Mouse (Mus musculus): ENCODE measurements at regions not wholly inside any gene's neighbourhood (a gene's known extent, or its start where the extent isn't known, plus 50 kb on each side); places are given as distances from the start of the nearest gene placed in this dataset.
A peak's percentile ranks its signal among the peaks of the same experiment; 100 is the strongest.

- no peak overlapping the region for H3K27ac ChIP-seq
- H3K9me3 ChIP-seq (replicated peaks): no peaks in the 10 kb centered on the region
- no peaks in the 10 kb centered on the region for H3K4me1 ChIP-seq
- H3K4me3 ChIP-seq: no peak overlapping the region
- DNase-seq (ENCODE audit: low spot score): no peak
- 81% methylated on average over 4 of the region's 4 CpGs for WGBS
- H3K27me3 ChIP-seq (ENCODE audit: low read depth, poor library complexity, severe bottlenecking): no peaks in the 10 kb centered on the region
- H3K36me3 ChIP-seq: no peaks in the 10 kb centered on the region
Measured at GRCm38 (mm10) chr1:55865274-55865673, 459.6 kb downstream of the Plcl1 start.

GRCm38 (mm10) chr1:55866677-55867076 lies 461.0 kb downstream of the Plcl1 start:
- H3K27me3 ChIP-seq (ENCODE audit: low read depth, poor library complexity, severe bottlenecking): no peaks in the 10 kb centered on the region

DNA sequence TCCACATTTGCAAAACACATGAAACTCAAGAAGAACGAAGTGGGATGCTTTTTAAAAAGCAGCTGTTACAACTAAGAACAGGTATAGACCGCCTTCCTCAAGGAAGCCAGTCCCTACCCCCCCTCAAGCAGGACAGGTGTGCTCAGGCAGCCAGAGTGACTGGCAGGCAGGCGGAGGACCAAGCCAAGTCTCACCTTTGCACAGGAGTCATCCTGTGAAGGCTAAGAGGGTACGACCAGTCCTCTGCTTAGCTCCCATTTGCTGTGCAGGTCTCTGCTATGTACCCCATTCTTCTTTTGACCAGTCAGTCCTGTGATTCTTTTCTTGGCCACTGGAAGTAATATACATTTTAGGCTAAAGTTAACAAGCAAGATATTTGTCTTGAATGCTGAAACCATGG lies 467.9 kb downstream of the Plcl1 start:
- H3K27ac ChIP-seq: no peak overlapping the region
- 86% methylated on average over 4 of the region's 4 CpGs for WGBS
- H3K36me3 ChIP-seq: no peaks in the 10 kb centered on the region
- no peaks in the 10 kb centered on the region for H3K4me1 ChIP-seq
- H3K27me3 ChIP-seq (ENCODE audit: low read depth, poor library complexity, severe bottlenecking): no peaks in the 10 kb centered on the region
- no peaks in the 10 kb centered on the region for H3K9me3 ChIP-seq (replicated peaks)
- no peak overlapping the region for H3K4me3 ChIP-seq
- no peak for DNase-seq (ENCODE audit: low spot score)

More at GRCm38 (mm10) chr1:55866677-55867076, 461.0 kb downstream of the Plcl1 start:
- H3K4me3 ChIP-seq: no peak overlapping the region
- H3K36me3 ChIP-seq: no peaks in the 10 kb centered on the region
- H3K9me3 ChIP-seq (replicated peaks): no peaks in the 10 kb centered on the region
- no peak for DNase-seq (ENCODE audit: low spot score)
- H3K4me1 ChIP-seq: no peaks in the 10 kb centered on the region
- H3K27ac ChIP-seq: no peak overlapping the region

DNA sequence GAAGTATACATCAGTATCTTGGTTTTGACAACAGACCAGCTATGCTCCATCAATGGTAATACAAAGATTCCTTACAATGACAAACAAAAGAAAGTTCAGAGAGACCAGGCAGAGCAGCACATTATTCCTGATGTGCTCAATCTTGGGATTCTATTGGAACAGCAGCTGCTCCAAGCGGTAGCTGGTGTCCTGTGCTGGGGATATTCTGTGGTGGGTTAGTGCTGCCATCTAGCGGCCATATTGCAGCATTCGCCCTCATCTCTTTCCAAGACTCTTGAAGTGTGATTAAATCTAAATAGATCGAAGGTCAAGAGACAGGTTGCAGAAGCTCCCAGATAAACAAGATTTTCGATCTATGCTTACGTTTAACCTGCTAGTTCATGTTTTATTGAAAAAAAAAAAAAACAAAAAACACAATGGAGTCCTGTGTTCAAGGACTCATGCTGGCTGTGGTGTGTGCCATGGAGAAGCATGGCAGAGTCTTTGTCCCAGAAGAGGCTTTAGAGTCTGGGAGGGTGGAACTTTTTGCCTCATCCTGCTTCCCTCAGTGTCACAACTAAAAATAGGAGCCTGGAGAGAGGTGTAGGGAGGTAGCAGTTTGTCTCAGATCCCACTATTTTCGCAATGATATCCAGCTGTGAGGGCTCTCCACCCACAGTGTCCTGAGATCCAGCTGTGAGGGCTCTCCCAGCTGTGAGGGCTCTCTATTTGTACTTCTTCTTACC lies 468.6 kb downstream of the Plcl1 start:
- peak; percentile 84 for DNase-seq (ENCODE audit: low spot score)
- Histone ChIP-seq H3K4me3 (no peak overlapping the region), H3K4me1 (no peaks in the 10 kb centered on the region), H3K9me3 (replicated peaks) (no peaks in the 10 kb centered on the region), H3K36me3 (no peaks in the 10 kb centered on the region), H3K27me3 (ENCODE audit: low read depth, poor library complexity, severe bottlenecking) (no peaks in the 10 kb centered on the region), H3K27ac (no peak overlapping the region)
- 25% methylated on average over 7 of the region's 7 CpGs for WGBS

GRCm38 (mm10) chr1:55874868-55875144 lies 469.1 kb downstream of the Plcl1 start:
- no peak overlapping the region for H3K27ac ChIP-seq
- no peak overlapping the region for H3K4me3 ChIP-seq
- no peaks in the 10 kb centered on the region for H3K36me3 ChIP-seq
- no peaks in the 10 kb centered on the region for H3K27me3 ChIP-seq (ENCODE audit: low read depth, poor library complexity, severe bottlenecking)
- no peaks in the 10 kb centered on the region for H3K9me3 ChIP-seq (replicated peaks)
- DNase-seq (ENCODE audit: low spot score): no peak
- H3K4me1 ChIP-seq: no peaks in the 10 kb centered on the region
- 71% methylated on average over 4 of the region's 4 CpGs for WGBS

DNA sequence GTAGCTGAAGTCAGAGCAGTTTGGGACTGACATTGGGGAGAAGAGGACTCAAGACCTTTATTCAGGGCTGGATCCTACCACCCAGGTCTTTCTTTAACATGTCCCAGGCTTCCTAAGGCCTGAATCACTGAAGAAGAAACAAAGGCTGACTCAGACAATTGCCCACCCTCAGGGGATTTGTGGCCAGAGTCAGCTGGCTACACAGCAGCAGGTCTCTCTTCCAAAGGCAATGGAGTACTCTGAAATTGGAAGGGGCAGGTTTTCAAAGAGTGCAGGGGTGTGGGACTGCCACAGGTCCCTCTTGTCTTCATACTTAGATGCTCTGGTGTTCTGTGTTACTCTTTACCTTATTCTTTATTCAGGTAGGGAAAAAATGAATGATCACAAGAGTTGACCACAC lies 478.9 kb downstream of the Plcl1 start:
- DNase-seq (ENCODE audit: low spot score): no peak
- no peaks in the 10 kb centered on the region for H3K36me3 ChIP-seq
- no peaks in the 10 kb centered on the region for H3K9me3 ChIP-seq (replicated peaks)
- H3K4me3 ChIP-seq: no peak overlapping the region
- peaks cover 32% of the 10 kb centered on the region for H3K27me3 ChIP-seq (ENCODE audit: low read depth, poor library complexity, severe bottlenecking)
- peaks cover 11% of the 10 kb centered on the region for H3K4me1 ChIP-seq
- H3K27ac ChIP-seq: no peak overlapping the region

GRCm38 (mm10) chr1:55886383-55887070 lies 480.8 kb downstream of the Plcl1 start:
- Histone ChIP-seq H3K27me3 (ENCODE audit: low read depth, poor library complexity, severe bottlenecking) (peaks cover 51% of the 10 kb centered on the region), H3K4me3 (no peak overlapping the region), H3K36me3 (no peaks in the 10 kb centered on the region), H3K27ac (no peak overlapping the region), H3K4me1 (peaks cover 11% of the 10 kb centered on the region), H3K9me3 (replicated peaks) (no peaks in the 10 kb centered on the region)
- DNase-seq (ENCODE audit: low spot score): peak; percentile 59
- 26% methylated on average over 5 of the region's 5 CpGs for WGBS

DNA sequence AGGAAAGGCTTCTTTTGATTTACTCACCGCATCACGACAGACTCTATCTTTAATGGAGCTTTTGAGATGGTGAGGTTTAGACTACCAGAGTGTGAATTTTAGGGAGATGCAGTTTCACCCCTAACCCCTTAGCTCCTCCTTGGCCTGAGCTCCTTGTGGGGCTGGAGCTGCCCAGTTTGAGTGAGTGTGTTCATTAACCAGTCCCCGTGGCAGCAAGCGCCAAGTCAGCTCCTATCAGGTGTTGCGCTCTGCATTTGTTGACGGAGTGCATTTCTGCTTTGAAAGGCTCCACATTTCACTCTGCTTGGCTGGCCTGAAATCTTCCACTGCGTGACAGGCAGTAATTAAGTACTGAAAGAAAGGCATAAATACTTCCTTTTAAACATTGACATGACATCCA lies 481.7 kb downstream of the Plcl1 start:
- 38% methylated on average over 7 of the region's 7 CpGs for WGBS

DNA sequence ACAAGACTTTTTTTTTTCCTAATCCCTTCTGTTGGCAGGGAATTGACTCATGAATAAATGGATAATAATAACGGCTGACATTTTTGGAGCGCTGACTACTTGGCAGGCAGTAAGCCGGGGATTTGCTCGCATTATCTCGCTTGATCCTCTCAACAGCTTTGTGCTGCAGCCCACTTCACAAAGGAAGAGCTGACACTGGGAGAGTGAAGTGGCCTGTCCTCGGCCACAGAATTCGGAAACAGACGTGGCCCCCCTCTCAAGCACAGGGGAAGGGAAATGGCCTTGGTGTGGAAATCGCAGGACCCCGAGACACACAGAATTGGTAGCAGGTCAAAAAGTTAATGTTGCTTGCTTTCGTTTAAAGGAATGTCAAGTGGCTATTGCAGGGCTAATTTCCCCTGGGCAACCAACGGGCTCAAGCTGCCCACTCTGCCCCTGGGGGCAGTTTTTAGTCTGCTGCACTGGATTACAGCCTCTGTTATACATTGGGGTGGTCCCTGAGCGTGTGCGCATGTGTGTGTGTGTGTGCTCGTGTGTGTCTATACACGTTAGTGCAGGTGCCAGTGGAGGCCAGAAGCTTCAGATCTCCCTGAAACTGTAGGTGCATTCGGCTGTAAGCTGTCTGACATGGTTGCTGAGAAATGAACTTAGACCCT lies 483.1 kb downstream of the Plcl1 start:
- no peak overlapping the region for H3K4me3 ChIP-seq
- 63% methylated on average over 17 of the region's 17 CpGs for WGBS
- DNase-seq (ENCODE audit: low spot score): no peak

More for the DNA sequence above, 481.7 kb downstream of the Plcl1 start:
- no peak overlapping the region for H3K4me3 ChIP-seq
- no peak overlapping the region for H3K27ac ChIP-seq
- no peak for DNase-seq (ENCODE audit: low spot score)
- H3K9me3 ChIP-seq (replicated peaks): no peaks in the 10 kb centered on the region
- peaks cover 60% of the 10 kb centered on the region for H3K27me3 ChIP-seq (ENCODE audit: low read depth, poor library complexity, severe bottlenecking)
- peaks cover 11% of the 10 kb centered on the region for H3K4me1 ChIP-seq
- H3K36me3 ChIP-seq: no peaks in the 10 kb centered on the region

GRCm38 (mm10) chr1:55890511-55891151 lies 484.9 kb downstream of the Plcl1 start:
- no peak overlapping the region for H3K27ac ChIP-seq
- WGBS: 60% methylated on average over 15 of the region's 15 CpGs
- H3K4me3 ChIP-seq: no peak overlapping the region
- no peaks in the 10 kb centered on the region for H3K36me3 ChIP-seq
- peaks cover 14% of the 10 kb centered on the region for H3K4me1 ChIP-seq
- H3K27me3 ChIP-seq (ENCODE audit: low read depth, poor library complexity, severe bottlenecking): peaks cover 56% of the 10 kb centered on the region
- no peak for DNase-seq (ENCODE audit: low spot score)
- H3K9me3 ChIP-seq (replicated peaks): no peaks in the 10 kb centered on the region

More for the DNA sequence above, 483.1 kb downstream of the Plcl1 start:
- no peaks in the 10 kb centered on the region for H3K36me3 ChIP-seq
- H3K27ac ChIP-seq: no peak overlapping the region
- H3K27me3 ChIP-seq (ENCODE audit: low read depth, poor library complexity, severe bottlenecking): peaks cover 67% of the 10 kb centered on the region
- no peaks in the 10 kb centered on the region for H3K9me3 ChIP-seq (replicated peaks)
- peaks cover 11% of the 10 kb centered on the region for H3K4me1 ChIP-seq

- H3K27me3 ChIP-seq (ENCODE audit: low read depth, poor library complexity, severe bottlenecking): peaks cover 56% of the 10 kb centered on the region
- H3K4me3 ChIP-seq: no peak overlapping the region
- DNase-seq (ENCODE audit: low spot score): no peak
- H3K27ac ChIP-seq: no peak overlapping the region
- peaks cover 17% of the 10 kb centered on the region for H3K4me1 ChIP-seq
- no peaks in the 10 kb centered on the region for H3K36me3 ChIP-seq
- 89% methylated on average over 10 of the region's 10 CpGs for WGBS
- H3K9me3 ChIP-seq (replicated peaks): no peaks in the 10 kb centered on the region
Measured at GRCm38 (mm10) chr1:55891894-55892293, 486.2 kb downstream of the Plcl1 start.

DNA sequence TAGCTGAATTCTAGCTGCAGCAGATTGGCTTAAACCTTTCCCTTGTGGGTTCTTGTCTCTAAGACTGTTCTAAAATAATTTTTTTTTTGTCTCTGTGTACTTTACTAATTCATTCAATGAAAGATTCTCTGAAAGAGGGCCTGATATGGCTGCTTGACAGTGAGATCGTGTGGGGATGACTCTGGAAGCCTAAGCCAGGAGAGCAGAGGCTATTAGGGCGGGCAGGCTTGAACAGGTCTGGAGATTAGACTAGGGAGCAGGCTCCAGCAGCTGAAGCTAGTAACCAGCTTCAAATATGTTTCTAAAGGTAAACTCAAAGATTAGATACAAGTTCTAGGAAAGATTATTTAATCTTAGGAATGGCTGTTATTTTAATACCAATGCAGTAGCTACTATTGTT lies 491.9 kb downstream of the Plcl1 start:
- no peak for DNase-seq (ENCODE audit: low spot score)
- H3K27me3 ChIP-seq (ENCODE audit: low read depth, poor library complexity, severe bottlenecking): peaks cover 13% of the 10 kb centered on the region
- no peaks in the 10 kb centered on the region for H3K36me3 ChIP-seq
- WGBS: 74% methylated on average over 2 of the region's 2 CpGs
- no peak overlapping the region for H3K4me3 ChIP-seq
- no peak overlapping the region for H3K27ac ChIP-seq
- peaks cover 10% of the 10 kb centered on the region; the same call in 1 of the 2 replicates for H3K4me1 ChIP-seq
- no peaks in the 10 kb centered on the region for H3K9me3 ChIP-seq (replicated peaks)

DNA sequence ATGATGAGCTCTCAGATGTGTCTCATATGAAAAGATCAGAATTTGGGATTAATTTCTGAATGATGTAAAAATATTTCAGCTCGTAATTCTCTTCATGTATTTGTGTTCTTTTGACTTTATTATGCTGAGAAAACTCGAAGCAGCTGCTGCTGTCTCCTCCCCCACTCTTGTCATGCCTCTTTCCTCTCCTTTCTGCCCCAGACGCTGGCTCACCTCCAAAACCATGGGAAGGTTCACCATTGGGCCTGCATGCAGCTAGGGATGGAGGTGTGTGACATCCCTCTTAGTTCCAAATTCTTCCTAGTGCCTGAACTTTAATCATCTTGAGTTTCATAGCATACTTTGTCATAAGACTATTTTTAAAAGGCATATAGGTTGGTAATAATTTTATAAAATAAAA lies 492.3 kb downstream of the Plcl1 start:
- WGBS: 52% methylated on average over 3 of the region's 3 CpGs
- Histone ChIP-seq H3K4me1 (peaks cover 10% of the 10 kb centered on the region; the same call in 1 of the 2 replicates), H3K27ac (no peak overlapping the region), H3K4me3 (no peak overlapping the region), H3K27me3 (ENCODE audit: low read depth, poor library complexity, severe bottlenecking) (peaks cover 9% of the 10 kb centered on the region), H3K9me3 (replicated peaks) (no peaks in the 10 kb centered on the region), H3K36me3 (no peaks in the 10 kb centered on the region)
- DNase-seq (ENCODE audit: low spot score): no peak
